Comparison of ENCODE assay signal across 29 mouse cellular contexts in the genomic region with DNA sequence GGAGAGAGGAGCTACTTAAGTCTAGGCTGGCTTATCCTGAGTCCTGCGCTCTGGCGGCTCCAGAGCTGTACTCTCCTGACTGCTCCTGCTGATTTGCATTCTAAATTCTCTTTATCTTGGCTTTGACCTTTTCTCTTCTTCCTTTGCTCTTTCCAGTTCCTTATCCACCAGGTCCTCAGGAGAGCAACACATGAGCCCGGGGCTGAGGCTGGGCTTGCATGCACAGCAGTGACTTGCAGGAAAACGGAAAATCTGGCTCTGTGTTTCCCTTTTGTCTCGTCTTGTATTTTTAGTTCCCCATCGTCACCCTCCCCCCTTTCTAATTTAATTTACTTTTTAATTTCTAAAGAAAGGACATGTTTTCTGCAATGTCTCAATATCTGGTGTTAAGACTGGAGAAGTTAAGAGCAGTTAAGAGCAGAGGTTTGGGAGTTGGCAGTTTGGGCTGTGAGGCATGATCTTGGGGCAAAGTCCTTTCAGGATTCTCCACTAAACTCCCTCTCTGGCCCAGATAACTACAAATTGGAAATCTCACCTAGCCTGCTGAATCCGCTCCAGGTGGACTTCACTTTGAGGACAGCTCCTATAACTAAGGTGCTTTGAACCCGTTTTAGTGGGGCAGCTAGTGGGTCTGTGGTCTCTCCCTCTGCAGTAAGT. TPM values are rescaled to one million over a fixed set of nuclear protein-coding genes. Genes with fewer than 3 reads are reported as not detected.
DNase-seq lines count a peak whose midpoint lies in the region; ATAC-seq and TF ChIP-seq lines count a peak whose summit lies in the region.
"Had no signal": no experiment of that assay in that cellular context is flagged by ENCODE, and none has a peak within 500 bp of the region (broad histone marks: within the 10 kb centered on the region; RNA-seq: fewer than 3 reads in every experiment).

No protein-coding gene starts in this region.

- no peak for ATAC-seq in heart, postnatal 0 days (ENCODE audit: insufficient read depth, low read depth)
- no peak for ATAC-seq in kidney, embryonic 15.5 days (replicated peaks; ENCODE audit: low FRiP score)
- peak; percentile 16; the same call in 1 of the 2 replicates for ATAC-seq in granulocyte monocyte progenitor cell, adult 5-6 weeks (replicated peaks; ENCODE audit: poor library complexity, severe bottlenecking)
- ATAC-seq: forebrain, postnatal 0 days; inflammation-experienced regulatory T-cells, adult 6 months; lung, postnatal 0 days had no signal

- intact Hi-C loops in heart, postnatal 25 days (cut with DNase I): no loop called here

- no peak overlapping the region for H3K4me2 ChIP-seq in heart, postnatal 0 days (ENCODE audit: low read depth, low read length)
- no peak overlapping the region for H3K4me2 ChIP-seq in kidney, embryonic 15.5 days
- H3K4me2 ChIP-seq: embryonic facial prominence, embryonic 12.5 days; hindbrain, embryonic 14.5 days; limb, embryonic 13.5 days; liver, embryonic 15.5 days; stomach, embryonic 15.5 days had no signal

- no peaks in the 10 kb centered on the region for H3K27me3 ChIP-seq in heart, postnatal 0 days (ENCODE audit: control insufficient read depth, insufficient read depth, low read length)
- H3K27me3 ChIP-seq in kidney, embryonic 15.5 days: no peaks in the 10 kb centered on the region
- H3K27me3 ChIP-seq: embryonic facial prominence, embryonic 12.5 days; limb, embryonic 13.5 days; stomach, embryonic 15.5 days had no signal

- H3K9ac ChIP-seq in heart, postnatal 0 days (replicated peaks; ENCODE audit: low read depth, low read length): no peak overlapping the region
- H3K9ac ChIP-seq in kidney, embryonic 15.5 days: no peak overlapping the region
- H3K9ac ChIP-seq: embryonic facial prominence, embryonic 12.5 days; forebrain, postnatal 0 days; hindbrain, embryonic 14.5 days; limb, embryonic 13.5 days; liver, embryonic 15.5 days; stomach, embryonic 15.5 days had no signal

- H3K4me3 ChIP-seq in heart, postnatal 0 days (ENCODE audit: low read depth, low read length): no peak overlapping the region
- no peak overlapping the region for H3K4me3 ChIP-seq in kidney, embryonic 15.5 days (replicated peaks)
- H3K4me3 ChIP-seq: embryonic facial prominence, embryonic 12.5 days; limb, embryonic 13.5 days; liver, embryonic 15.5 days; stomach, embryonic 15.5 days had no signal

- H3K9me3 ChIP-seq in heart, postnatal 0 days (replicated peaks; ENCODE audit: control insufficient read depth, low read length): no peaks in the 10 kb centered on the region
- no peaks in the 10 kb centered on the region for H3K9me3 ChIP-seq in kidney, embryonic 15.5 days (replicated peaks)
- H3K9me3 ChIP-seq: limb, embryonic 13.5 days; liver, embryonic 15.5 days; stomach, embryonic 15.5 days had no signal

- no peak for TF ChIP-seq CTCF in heart, postnatal 0 days (IDR thresholded peaks at IDR 0.05; ENCODE audit: low read depth)

- WGBS in heart, postnatal 0 days: 55% methylated on average over 8 of the region's 8 CpGs
- 75% methylated on average over 8 of the region's 8 CpGs for WGBS in kidney, embryonic 15.5 days

- DNase-seq in heart, adult 11 months: peak; percentile 91
- DNase-seq in heart, adult 9 months (ENCODE audit: low spot score in 2 of 2): no peak
- DNase-seq in heart, postnatal 0 days (ENCODE audit: low spot score): no peak
- no peak for DNase-seq in heart, postnatal 25 days (ENCODE audit: low spot score)
- peak; percentile 32 to 44 for DNase-seq in kidney, postnatal 25 days
- DNase-seq: adrenal gland, postnatal 10 days; cerebellum, adult 2 months; cerebellum, postnatal 25 days; forebrain, postnatal 0 days; gastrocnemius, postnatal 25 days; heart, postnatal 14 days; layer of hippocampus, adult 9-11 months; thymus, postnatal 36 days had no signal

- TF ChIP-seq EP300 in heart, postnatal 0 days (IDR thresholded peaks at IDR 0.05; ENCODE audit: low read depth): no peak

- peak overlapping the region; percentile 32 for H3K27ac ChIP-seq in heart, postnatal 0 days (ENCODE audit: low read depth)
- no peak overlapping the region for H3K27ac ChIP-seq in kidney, embryonic 15.5 days
- H3K27ac ChIP-seq: embryonic facial prominence, embryonic 12.5 days; hindbrain, embryonic 14.5 days; limb, embryonic 13.5 days; macrophage; stomach, embryonic 15.5 days had no signal

- H3K36me3 ChIP-seq in heart, postnatal 0 days (replicated peaks; ENCODE audit: control insufficient read depth, insufficient read depth, low read length): no peaks in the 10 kb centered on the region
- no peaks in the 10 kb centered on the region for H3K36me3 ChIP-seq in kidney, embryonic 15.5 days
- H3K36me3 ChIP-seq: limb, embryonic 13.5 days; stomach, embryonic 15.5 days had no signal

- 0 out of 2 replicates have a peak, but pooled peaks cover 5% of the 10 kb centered on the region for H3K4me1 ChIP-seq in heart, postnatal 0 days (ENCODE audit: control insufficient read depth, insufficient read depth)
- peaks cover 16% of the 10 kb centered on the region for H3K4me1 ChIP-seq in kidney, embryonic 15.5 days

RNA-seq across cellular contexts. Expression of a gene that starts 2.3 kb away (rescaled TPM):
- 101 and 140 TPM in 2 replicates for total RNA-seq in heart, postnatal 0 days (2014; rRNA removed; ENCODE audit: low replicate concordance)
- polyA plus RNA-seq in heart, postnatal 0 days (2015; fragmentation: Nextera tagmentation; extraction: Ambion mirVana): 43.0 and 43.5 TPM in 2 replicates
- total RNA-seq in heart, postnatal 25 days (2021): 10 to 100 TPM; 70.7 to 86.6 TPM
- 52.4 and 56.3 TPM in 2 replicates for polyA plus RNA-seq in kidney, embryonic 15.5 days (2015; fragmentation: Nextera tagmentation; extraction: Ambion mirVana)
- 123 and 129 TPM in 2 replicates for total RNA-seq in granulocyte monocyte progenitor cell, adult 5-6 weeks (2014; fragmentation: Nextera tagmentation)
- 96.1 and 109 TPM in 2 replicates for total RNA-seq in granulocyte monocyte progenitor cell, adult 5-6 weeks (2017)

RNA-seq across cellular contexts. Expression of a gene that starts 46.1 kb away (rescaled TPM):
- not detected in 2 replicates for total RNA-seq in heart, postnatal 0 days (2014; rRNA removed; ENCODE audit: low replicate concordance)
- not detected in 2 replicates for polyA plus RNA-seq in heart, postnatal 0 days (2015; fragmentation: Nextera tagmentation; extraction: Ambion mirVana)
- not detected for total RNA-seq in heart, postnatal 25 days (2021)
- 0.27 and 0.77 TPM in 2 replicates for polyA plus RNA-seq in kidney, embryonic 15.5 days (2015; fragmentation: Nextera tagmentation; extraction: Ambion mirVana)
- total RNA-seq in granulocyte monocyte progenitor cell, adult 5-6 weeks (2014; fragmentation: Nextera tagmentation): not detected in 2 replicates
- 73.5 and 97.1 TPM in 2 replicates for total RNA-seq in granulocyte monocyte progenitor cell, adult 5-6 weeks (2017)
- total RNA-seq: forebrain, postnatal 0 days; gastrocnemius, postnatal 25 days; heart, postnatal 14 days; left cerebral cortex, adult 18-20 months; left cerebral cortex, postnatal 25 days; midbrain, postnatal 0 days had no signal
- polyA plus RNA-seq: forebrain, embryonic 11.5 days; forebrain, postnatal 0 days; hindbrain, embryonic 14.5 days; lung, postnatal 0 days; midbrain, postnatal 0 days had no signal

RNA-seq across cellular contexts. Expression of a gene that starts 47.6 kb away (rescaled TPM):
- 1.6 and 9.2 TPM in 2 replicates for total RNA-seq in heart, postnatal 0 days (2014; rRNA removed; ENCODE audit: low replicate concordance)
- polyA plus RNA-seq in heart, postnatal 0 days (2015; fragmentation: Nextera tagmentation; extraction: Ambion mirVana): 0.91 and 1.1 TPM in 2 replicates
- total RNA-seq in heart, postnatal 25 days (2021): 1 to 10 TPM; 1.8 to 4.0 TPM
- 1.2 and 1.6 TPM in 2 replicates for polyA plus RNA-seq in kidney, embryonic 15.5 days (2015; fragmentation: Nextera tagmentation; extraction: Ambion mirVana)
- not detected in 2 replicates for total RNA-seq in granulocyte monocyte progenitor cell, adult 5-6 weeks (2014; fragmentation: Nextera tagmentation)
- total RNA-seq in granulocyte monocyte progenitor cell, adult 5-6 weeks (2017): not detected in 2 replicates
- total RNA-seq: neutrophil, adult 5-6 weeks had no signal
- polyA plus RNA-seq: inflammation-experienced regulatory T-cells, adult 6 months; macrophage had no signal

RNA-seq across cellular contexts. Expression of a gene that starts 53.9 kb away (rescaled TPM):
- not detected in 2 replicates for total RNA-seq in heart, postnatal 0 days (2014; rRNA removed; ENCODE audit: low replicate concordance)
- not detected in 2 replicates for polyA plus RNA-seq in heart, postnatal 0 days (2015; fragmentation: Nextera tagmentation; extraction: Ambion mirVana)
- total RNA-seq in heart, postnatal 25 days (2021): not detected
- polyA plus RNA-seq in kidney, embryonic 15.5 days (2015; fragmentation: Nextera tagmentation; extraction: Ambion mirVana): not detected in 2 replicates
- total RNA-seq in granulocyte monocyte progenitor cell, adult 5-6 weeks (2014; fragmentation: Nextera tagmentation): 7.6 and 17.0 TPM in 2 replicates
- total RNA-seq in granulocyte monocyte progenitor cell, adult 5-6 weeks (2017): 10.5 and 16.0 TPM in 2 replicates
- total RNA-seq: forebrain, postnatal 0 days; gastrocnemius, postnatal 25 days; heart, postnatal 14 days; left cerebral cortex, adult 18-20 months; left cerebral cortex, postnatal 25 days; midbrain, postnatal 0 days; neutrophil, adult 5-6 weeks had no signal
- polyA plus RNA-seq: cerebellum, adult 2 months; embryonic facial prominence, embryonic 12.5 days; forebrain, embryonic 11.5 days; forebrain, postnatal 0 days; hindbrain, embryonic 14.5 days; inflammation-experienced regulatory T-cells, adult 6 months; large intestine, adult 2 months; limb, embryonic 13.5 days; lung, postnatal 0 days; macrophage; midbrain, postnatal 0 days had no signal

Comparison
In these comparisons a context has a peak if more than half of its experiments do, and no peak if none do; other contexts are left out.
1. DNase-seq: peak in heart, adult 11 months (single experiment) and kidney, postnatal 25 days (2 of 2); none in heart, adult 9 months (0 of 2), heart, postnatal 0 days (single experiment) and heart, postnatal 25 days (single experiment).